Comparison of ENCODE assay signal across 8 mouse cellular contexts in the genomic region with DNA sequence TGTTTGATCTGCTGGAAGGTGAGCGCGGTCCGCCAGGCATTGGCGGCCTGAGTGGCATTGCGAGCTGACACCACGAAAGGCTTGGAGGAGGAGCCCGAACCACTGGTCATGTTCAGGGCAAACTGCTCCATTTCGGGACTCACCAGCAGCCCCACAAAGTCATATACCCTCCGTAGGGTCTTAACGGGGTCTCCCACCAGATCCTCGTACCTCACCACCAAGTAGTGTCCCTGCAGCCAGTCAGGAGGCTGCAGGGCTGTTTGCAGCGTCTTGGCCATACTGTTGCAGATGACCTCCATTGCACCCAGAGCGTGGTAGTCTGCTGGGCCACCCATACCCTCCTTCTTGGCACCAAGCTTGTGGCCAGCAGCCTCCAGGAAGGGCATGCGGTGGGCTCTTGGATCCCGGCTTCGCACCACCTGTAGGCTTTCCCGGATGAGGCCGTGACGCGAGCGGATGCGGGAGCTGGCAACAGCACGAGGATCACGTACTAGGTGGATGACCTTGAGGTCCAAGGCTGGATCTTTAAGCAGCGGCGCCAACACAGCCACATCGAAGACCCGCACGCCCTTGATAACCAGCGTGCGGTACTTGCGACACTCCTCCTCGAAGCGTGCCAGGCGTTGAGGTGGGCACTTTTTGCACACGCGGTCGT. TPM values are rescaled to one million over a fixed set of nuclear protein-coding genes. Genes with fewer than 3 reads are reported as not detected.
DNase-seq lines count a peak whose midpoint lies in the region; ATAC-seq and TF ChIP-seq lines count a peak whose summit lies in the region.

No protein-coding gene starts in this region.

- DNase-seq in layer of hippocampus, adult 2 months (ENCODE audit: low spot score in 2 of 2): peak in 1 of 2 experiments; percentile 30
- DNase-seq in layer of hippocampus, postnatal 25 days (ENCODE audit: extremely low spot score in 1 of 2, low spot score in 1 of 2): no peak
- DNase-seq in adrenal gland, postnatal 10 days: peak; percentile 20
- no peak for DNase-seq in limb, embryonic 10.5 days (ENCODE audit: low spot score)
- no peak for DNase-seq in Muller cell, postnatal 12 days (ENCODE audit: inconsistent ontology term)
- DNase-seq in gastrocnemius, postnatal 14 days: no peak

- H3K9ac ChIP-seq in forebrain, embryonic 13.5 days: peak overlapping the region; percentile 91
- H3K9ac ChIP-seq in neural tube, embryonic 13.5 days: peak overlapping the region; percentile 89

- H3K4me2 ChIP-seq in forebrain, embryonic 13.5 days: peak overlapping the region; percentile 99
- H3K4me2 ChIP-seq in neural tube, embryonic 13.5 days: peak overlapping the region; percentile 97

- 66% methylated on average over 38 of the region's 38 CpGs for WGBS in forebrain, embryonic 13.5 days
- WGBS in limb, embryonic 10.5 days: 72% methylated on average over 38 of the region's 38 CpGs
- WGBS in neural tube, embryonic 13.5 days: 76% methylated on average over 38 of the region's 38 CpGs

- no peak for ATAC-seq in forebrain, embryonic 13.5 days
- ATAC-seq in neural tube, embryonic 13.5 days (ENCODE audit: low read depth): no peak

- no peaks in the 10 kb centered on the region for H3K36me3 ChIP-seq in forebrain, embryonic 13.5 days (ENCODE audit: poor library complexity, severe bottlenecking)
- H3K36me3 ChIP-seq in limb, embryonic 10.5 days: peaks cover 6% of the 10 kb centered on the region
- peaks cover 4% of the 10 kb centered on the region; the same call in 1 of the 2 replicates for H3K36me3 ChIP-seq in neural tube, embryonic 13.5 days

- H3K4me1 ChIP-seq in forebrain, embryonic 13.5 days: peaks cover 31% of the 10 kb centered on the region
- H3K4me1 ChIP-seq in limb, embryonic 10.5 days: peaks cover 35% of the 10 kb centered on the region
- peaks cover 24% of the 10 kb centered on the region for H3K4me1 ChIP-seq in neural tube, embryonic 13.5 days (replicated peaks)

- 0 out of 2 replicates have a peak, but pooled peaks cover 5% of the 10 kb centered on the region for H3K27me3 ChIP-seq in forebrain, embryonic 13.5 days
- H3K27me3 ChIP-seq in limb, embryonic 10.5 days (ENCODE audit: low read depth, poor library complexity, severe bottlenecking): peaks cover 13% of the 10 kb centered on the region; the same call in 1 of the 2 replicates
- H3K27me3 ChIP-seq in neural tube, embryonic 13.5 days: peaks cover 18% of the 10 kb centered on the region

- intact Hi-C loops in gastrocnemius, postnatal 14 days (cut with DNase I; ENCODE audit: low total_unique reads): loop anchor here (5.0 kb wide), 1 partner anchor 663 kb away; no protein-coding TSS in a partner anchor

- peak overlapping the region; percentile 97 for H3K27ac ChIP-seq in layer of hippocampus, adult 2 months
- no peak overlapping the region for H3K27ac ChIP-seq in forebrain, embryonic 13.5 days
- H3K27ac ChIP-seq in limb, embryonic 10.5 days: peak overlapping the region; percentile 91; the same call in 1 of the 2 replicates
- no peak overlapping the region for H3K27ac ChIP-seq in neural tube, embryonic 13.5 days (replicated peaks)

- no peaks in the 10 kb centered on the region for H3K9me3 ChIP-seq in forebrain, embryonic 13.5 days (replicated peaks)
- no peaks in the 10 kb centered on the region for H3K9me3 ChIP-seq in limb, embryonic 10.5 days (replicated peaks)
- H3K9me3 ChIP-seq in neural tube, embryonic 13.5 days: no peaks in the 10 kb centered on the region

- TF ChIP-seq CTCF in layer of hippocampus, adult 2 months (conservative IDR thresholded peaks at IDR 0.05): no peak

- H3K4me3 ChIP-seq in layer of hippocampus, adult 2 months: peak overlapping the region; percentile 69
- H3K4me3 ChIP-seq in forebrain, embryonic 13.5 days: peak overlapping the region; percentile 81
- H3K4me3 ChIP-seq in limb, embryonic 10.5 days: peak overlapping the region; percentile 79
- peak overlapping the region; percentile 85 for H3K4me3 ChIP-seq in neural tube, embryonic 13.5 days

RNA-seq across cellular contexts. Expression of a gene that starts 1.6 kb away (rescaled TPM):
- 100 to 1,000 TPM; 103 to 109 TPM for total RNA-seq in layer of hippocampus, adult 2 months (2021)
- total RNA-seq in layer of hippocampus, postnatal 25 days (2021): 100 to 1,000 TPM; 109 to 121 TPM
- total RNA-seq in adrenal gland, postnatal 10 days (2021): 10 to 100 TPM; 16.2 to 18.7 TPM
- polyA plus RNA-seq in forebrain, embryonic 13.5 days (2015; fragmentation: Nextera tagmentation; extraction: Ambion mirVana): 8.8 and 9.6 TPM in 2 replicates
- 3.5 and 3.6 TPM in 2 replicates for polyA plus RNA-seq in limb, embryonic 10.5 days (2016; fragmentation: Nextera tagmentation; extraction: Ambion mirVana)
- 8.9 and 9.5 TPM in 2 replicates for polyA plus RNA-seq in neural tube, embryonic 13.5 days (2015; fragmentation: Nextera tagmentation; extraction: Ambion mirVana)
- 1 to 10 TPM; 1.6 to 3.1 TPM for total RNA-seq in gastrocnemius, postnatal 14 days (2021)

Comparison
In these comparisons a context has a peak if more than half of its experiments do, and no peak if none do; other contexts are left out.
1. H3K27ac ChIP-seq: peak in layer of hippocampus, adult 2 months (single experiment) and limb, embryonic 10.5 days (single experiment); none in forebrain, embryonic 13.5 days (single experiment) and neural tube, embryonic 13.5 days (single experiment).
2. RNA of a gene that starts 1.6 kb away (total RNA-seq): 109 to 121 TPM in layer of hippocampus, postnatal 25 days and 103 to 109 TPM in layer of hippocampus, adult 2 months; 16.2 to 18.7 TPM in adrenal gland, postnatal 10 days and 1.6 to 3.1 TPM in gastrocnemius, postnatal 14 days; every median in the first group is over 4 times any median in the second.
3. Peak in every context shown above with its lines, with median percentiles within 50 percentile points of each other: H3K4me3 ChIP-seq.